Mouse (Mus musculus): ENCODE data around the gene Serpina3a.

- TF ChIP-seq CTCF (IDR thresholded peaks at IDR 0.05; ENCODE audit: borderline replicate concordance, control insufficient read depth, extremely low read depth, insufficient read depth, low read length, poor library complexity) (no peak), POLR2A (IDR thresholded peaks at IDR 0.05; ENCODE audit: control insufficient read depth, extremely low read depth, insufficient read depth, low read length, poor library complexity) (no peak)
Measured at GRCm38 (mm10) chr12:104125021-104125560, 12.6 kb downstream of the Serpina3a start.
